Mouse (Mus musculus) effector memory CD4-positive, alpha-beta T cell, adult 7 months (primary cell): ENCODE measurements around the gene 2900092C05Rik. TPM values are rescaled to one million over a fixed set of nuclear protein-coding genes. Genes with fewer than 3 reads are reported as not detected.

Source experiments
- polyA plus RNA-seq: library from polyadenylated mRNA; unstranded; fragments of 100-300 nt; shearing (Covaris generic); gene quantifications from one replicate; pipeline ENCODE4 v1.2.1, GENCODE M21; 2017

The 2900092C05Rik gene
- polyA plus RNA-seq: not detected

DNA sequence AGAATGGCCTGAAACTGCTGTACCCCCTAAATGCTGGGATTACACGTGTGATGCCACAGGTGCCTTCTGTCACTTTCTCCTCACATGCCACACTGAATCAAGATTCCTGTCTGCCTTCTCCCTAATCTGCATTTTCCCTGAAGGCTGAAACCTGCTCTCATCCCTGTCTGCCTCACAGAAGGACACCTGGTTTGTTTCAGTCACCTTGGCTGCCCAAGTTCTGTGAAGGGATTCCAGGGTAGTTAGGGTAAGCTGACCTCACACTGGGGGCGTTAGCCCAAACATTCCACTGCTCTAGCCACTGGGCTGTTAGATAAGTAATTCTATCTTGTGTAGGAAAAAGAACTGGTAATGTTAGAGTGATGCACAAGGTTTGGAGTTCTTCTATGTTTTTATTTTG lies at the start of gene 2900092C05Rik:
2900092C05Rik (plus strand) TSS at position 301 of the 400 bp plus-strand sequence.

DNA sequence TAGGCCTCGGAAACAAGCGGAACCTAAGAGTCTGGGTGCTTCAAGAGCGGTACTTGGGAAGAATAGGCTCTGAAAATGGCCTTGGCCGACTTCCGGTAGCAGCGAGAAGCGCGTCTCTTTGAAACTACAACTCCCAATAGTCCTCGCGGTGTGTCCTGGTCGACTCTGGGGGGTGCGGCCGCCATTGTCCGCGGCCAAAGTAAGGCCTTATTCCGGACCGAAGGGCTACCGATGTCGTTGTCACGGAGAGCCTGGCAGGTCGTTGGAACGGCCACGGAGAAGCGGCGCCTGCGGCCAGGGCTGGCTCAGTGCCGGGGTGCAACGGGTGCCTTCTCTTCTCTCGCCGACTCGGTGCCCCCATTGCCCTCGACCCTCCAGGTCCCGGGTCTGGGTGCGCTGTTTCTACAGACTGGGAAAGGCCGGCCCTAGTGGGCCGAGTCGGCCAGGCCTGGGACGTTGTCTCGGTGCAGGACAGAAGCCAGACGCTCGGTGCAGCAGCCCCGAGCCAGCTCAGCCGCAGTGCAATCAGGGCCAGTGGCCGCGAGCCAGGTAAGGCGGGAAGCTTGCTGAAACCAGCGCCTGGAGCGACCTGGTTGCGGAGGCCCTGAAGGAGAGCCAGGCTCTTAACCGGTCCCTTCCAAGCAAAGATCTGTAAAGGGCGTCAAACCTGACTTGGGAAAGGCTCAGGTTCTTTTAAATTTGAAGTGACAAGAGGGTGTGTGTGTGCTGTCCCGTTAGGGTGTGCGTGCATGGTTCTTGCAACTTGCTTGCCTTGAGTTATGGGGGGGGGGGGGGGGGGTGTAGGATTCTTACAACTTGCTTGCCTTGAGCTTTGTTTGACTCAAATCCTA lies 33.9 kb upstream of the 2900092C05Rik start, which contains the start of gene Zfp606:
Zfp606 (plus strand) TSS at position 136 of the 851 bp plus-strand sequence.

Other genes with a start within 250 kb of the 2900092C05Rik start
- 0.04 TPM for gene Vmn1r81, start 244.2 kb upstream of the 2900092C05Rik start, polyA plus RNA-seq
- 0.13 TPM for gene Vmn1r82, start 212.1 kb upstream of the 2900092C05Rik start, polyA plus RNA-seq
- gene Vmn1r83, start 183.0 kb upstream of the 2900092C05Rik start, polyA plus RNA-seq: not detected
- gene Vmn1r84, start 143.2 kb upstream of the 2900092C05Rik start, polyA plus RNA-seq: not detected
- 1.9 TPM for gene Zfp551, start 89.8 kb upstream of the 2900092C05Rik start, polyA plus RNA-seq
- gene Zfp606, start 34.2 kb upstream of the 2900092C05Rik start, polyA plus RNA-seq: 2.3 TPM
- 0.11 TPM for gene Vmn2r53, start 96.3 kb downstream of the 2900092C05Rik start, polyA plus RNA-seq
- not detected for gene Vmn2r54, start 127.8 kb downstream of the 2900092C05Rik start, polyA plus RNA-seq
- gene Vmn2r55, start 172.5 kb downstream of the 2900092C05Rik start, polyA plus RNA-seq: not detected
- gene Vmn2r56, start 222.5 kb downstream of the 2900092C05Rik start, polyA plus RNA-seq: not detected